Mouse (Mus musculus) heart, adult 2 months (tissue): ENCODE data around the gene Myo10.

Experiments
- CTCF ChIP-seq: fragments of 200-600 bp; IDR thresholded peaks from 2 replicates; pipeline ENCODE4 v1.8.1; 2022; ENCODE audit warnings: antibody characterized with exemption, mild to moderate bottlenecking, moderate library complexity
- EP300 ChIP-seq: fragments of 200-500 bp; IDR thresholded peaks from 2 replicates; pipeline ENCODE4 v1.6.1; 2011; ENCODE audit warnings: low read depth, low read length, control low read depth; ENCODE audit not compliant: insufficient read depth
- POLR2A ChIP-seq: fragments of 200-500 bp; IDR thresholded peaks from 2 replicates; pipeline ENCODE4 v1.6.1; 2011; ENCODE audit warnings: mild to moderate bottlenecking, low read depth, low read length, control low read depth; ENCODE audit not compliant: insufficient read depth

GRCm38 (mm10) chr15:25690746-25691105 lies 68.4 kb downstream of the Myo10 start:
- TF ChIP-seq CTCF (no peak), POLR2A (no peak), EP300 (no peak)
